Mouse (Mus musculus): ENCODE results near the gene Gse1. TPM values are rescaled to one million over a fixed set of nuclear protein-coding genes. Genes with fewer than 3 reads are reported as not detected.

Gse1 gene
- polyA plus RNA-seq (2015; fragmentation: Nextera tagmentation; extraction: Ambion mirVana), result 12.2 and 14.0 TPM in 2 replicates

DNA sequence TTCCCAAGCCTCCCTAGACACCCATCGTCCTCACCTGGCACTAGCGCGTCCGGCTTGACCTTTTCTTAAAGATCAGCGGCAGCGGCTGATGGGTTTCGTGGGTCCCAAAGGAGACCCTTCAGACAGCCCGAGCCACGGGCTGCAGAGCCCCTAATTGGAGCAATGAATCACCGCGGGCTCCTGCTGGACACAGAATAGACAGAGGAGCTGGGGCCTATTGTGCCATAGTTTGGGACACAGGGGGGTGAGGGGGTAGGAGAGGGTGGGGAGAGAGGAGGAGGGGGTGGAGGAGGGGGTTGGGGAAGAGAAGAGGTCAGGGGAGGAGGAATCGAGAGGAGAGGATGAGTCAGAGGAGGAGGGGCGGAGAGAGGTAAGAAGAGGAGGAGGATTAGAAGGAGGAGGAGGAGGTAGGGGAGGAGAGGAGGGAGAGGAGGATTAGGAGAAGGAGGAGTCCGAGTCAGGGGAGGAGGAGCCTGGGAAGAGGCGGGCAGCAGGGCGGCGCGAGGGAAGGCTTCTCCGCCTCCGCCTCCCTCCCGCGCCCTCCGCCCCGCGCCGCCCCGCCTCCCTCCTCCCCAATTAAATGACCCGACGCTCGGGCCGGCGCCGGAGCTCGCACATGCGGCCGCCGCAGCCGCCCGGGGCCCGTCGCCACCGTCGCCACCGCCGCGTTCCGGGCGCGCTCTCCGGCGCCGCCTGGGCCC, at the start of gene Gse1:
TSS of gene Gse1 (plus strand) at position 566 of the 701 bp plus-strand sequence.
- H3K4me1 ChIP-seq, result peaks cover 77% of the 10 kb centered on the region
- peak within 1 kb of the TSS; percentile 83 for H3K4me2 ChIP-seq
- H3K36me3 ChIP-seq, result no peaks in the 10 kb centered on the region
- peak within 1 kb of the TSS; percentile 44 for H3K9ac ChIP-seq (replicated peaks)
- peak within 1 kb of the TSS; percentile 64 for H3K4me3 ChIP-seq (replicated peaks)
- H3K27me3 ChIP-seq (replicated peaks), result no peaks in the 10 kb centered on the region
- H3K27ac ChIP-seq (replicated peaks), result peak within 1 kb of the TSS; percentile 72
- WGBS, result under 1% methylated on average over 12 of the region's 52 CpGs
- peak; percentile 79 for ATAC-seq (ENCODE audit: low FRiP score)
- H3K9me3 ChIP-seq (replicated peaks), result no peaks in the 10 kb centered on the region

GRCm38 (mm10) chr8:120179027-120179431, 49.2 kb upstream of the Gse1 start:
- peak overlapping the region; percentile 25 for H3K4me3 ChIP-seq (replicated peaks)
- H3K4me2 ChIP-seq, result peak overlapping the region; percentile 55
- peak overlapping the region; percentile 63 for H3K27ac ChIP-seq (replicated peaks)
- under 1% methylated on average over 10 of the region's 10 CpGs for WGBS
- peak; percentile 72 for ATAC-seq (ENCODE audit: low FRiP score)
- peaks cover 51% of the 10 kb centered on the region for H3K4me1 ChIP-seq
- H3K9me3 ChIP-seq (replicated peaks), result no peaks in the 10 kb centered on the region
- H3K27me3 ChIP-seq (replicated peaks), result peaks cover 5% of the 10 kb centered on the region; the same call in 1 of the 2 replicates
- no peak overlapping the region for H3K9ac ChIP-seq (replicated peaks)
- H3K36me3 ChIP-seq, result no peaks in the 10 kb centered on the region

- H3K36me3 ChIP-seq, result no peaks in the 10 kb centered on the region
- H3K9me3 ChIP-seq (replicated peaks), result no peaks in the 10 kb centered on the region
- H3K27ac ChIP-seq (replicated peaks), result no peak overlapping the region
- H3K9ac ChIP-seq (replicated peaks), result no peak overlapping the region
- H3K4me3 ChIP-seq (replicated peaks), result no peak overlapping the region
- no peak for ATAC-seq (ENCODE audit: low FRiP score)
- WGBS, result 22% methylated on average over 7 of the region's 7 CpGs
- H3K4me1 ChIP-seq, result peaks cover 65% of the 10 kb centered on the region
- no peaks in the 10 kb centered on the region; the same call in 1 of the 2 replicates for H3K27me3 ChIP-seq (replicated peaks)
- H3K4me2 ChIP-seq, result no peak overlapping the region
These were observed 47.7 kb upstream of the Gse1 start for GRCm38 (mm10) chr8:120180445-120180970.

DNA sequence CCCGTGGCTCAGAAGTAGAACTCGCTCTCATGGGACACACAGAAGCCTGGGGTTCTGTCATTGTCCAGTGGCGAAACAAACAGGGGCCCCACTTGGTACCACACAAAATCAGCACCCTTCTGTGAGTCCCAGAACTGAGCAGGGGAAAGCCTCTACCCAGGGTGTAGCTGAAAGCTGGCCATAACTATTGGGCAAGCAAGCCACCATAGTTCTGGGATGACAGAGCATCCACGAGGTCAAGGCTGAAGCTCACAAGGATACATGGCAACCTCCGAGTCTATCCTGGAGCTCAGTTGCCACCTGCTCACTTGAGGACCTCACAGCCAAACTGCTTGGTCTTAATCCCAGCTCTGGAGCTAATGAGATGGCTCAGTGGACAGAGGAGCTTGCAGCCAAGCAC, 47.0 kb upstream of the Gse1 start:
- no peak overlapping the region for H3K27ac ChIP-seq (replicated peaks)
- H3K9ac ChIP-seq (replicated peaks), result no peak overlapping the region
- H3K36me3 ChIP-seq, result no peaks in the 10 kb centered on the region
- no peak overlapping the region for H3K4me2 ChIP-seq
- no peaks in the 10 kb centered on the region for H3K9me3 ChIP-seq (replicated peaks)
- no peak for ATAC-seq (ENCODE audit: low FRiP score)
- H3K27me3 ChIP-seq (replicated peaks), result no peaks in the 10 kb centered on the region; the same call in 1 of the 2 replicates
- no peak overlapping the region for H3K4me3 ChIP-seq (replicated peaks)
- peaks cover 69% of the 10 kb centered on the region for H3K4me1 ChIP-seq
- 89% methylated on average over 5 of the region's 5 CpGs for WGBS

- H3K36me3 ChIP-seq, result no peaks in the 10 kb centered on the region
- H3K4me2 ChIP-seq, result no peak overlapping the region
- no peak overlapping the region for H3K4me3 ChIP-seq (replicated peaks)
- peaks cover 67% of the 10 kb centered on the region for H3K4me1 ChIP-seq
- ATAC-seq (ENCODE audit: low FRiP score), result no peak
- no peaks in the 10 kb centered on the region for H3K9me3 ChIP-seq (replicated peaks)
- no peak overlapping the region for H3K9ac ChIP-seq (replicated peaks)
- H3K27me3 ChIP-seq (replicated peaks), result no peaks in the 10 kb centered on the region; the same call in 1 of the 2 replicates
- H3K27ac ChIP-seq (replicated peaks), result no peak overlapping the region
- WGBS, result 84% methylated on average over 4 of the region's 4 CpGs
These were observed 46.3 kb upstream of the Gse1 start for GRCm38 (mm10) chr8:120181861-120182414.

DNA sequence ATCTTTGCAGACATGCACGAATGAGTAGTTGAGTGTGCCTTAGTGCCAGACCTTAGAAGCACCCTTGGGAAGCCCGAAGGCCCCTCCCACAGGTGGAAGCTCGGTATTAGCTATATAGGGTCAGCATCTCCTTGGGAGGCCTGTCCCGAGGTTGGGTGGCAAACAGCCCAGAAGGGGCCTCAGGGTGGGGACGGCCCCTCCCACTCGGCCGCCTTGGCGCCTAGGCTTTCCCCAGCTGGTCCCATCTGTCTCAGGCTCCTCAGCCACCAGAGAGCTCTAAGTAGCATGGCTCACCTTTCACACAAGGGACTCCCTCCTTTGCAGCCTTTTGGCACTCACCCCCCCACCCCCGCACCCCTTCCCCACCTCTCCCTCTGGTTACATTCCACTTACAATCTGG, 43.9 kb upstream of the Gse1 start:
- no peak for ATAC-seq (ENCODE audit: low FRiP score)
- WGBS, result 40% methylated on average over 9 of the region's 9 CpGs
- Histone ChIP-seq H3K36me3 (no peaks in the 10 kb centered on the region), H3K27ac (replicated peaks) (no peak overlapping the region), H3K4me1 (peaks cover 43% of the 10 kb centered on the region), H3K9ac (replicated peaks) (no peak overlapping the region), H3K9me3 (replicated peaks) (no peaks in the 10 kb centered on the region), H3K4me2 (no peak overlapping the region), H3K4me3 (replicated peaks) (no peak overlapping the region), H3K27me3 (replicated peaks) (no peaks in the 10 kb centered on the region; the same call in 1 of the 2 replicates)

DNA sequence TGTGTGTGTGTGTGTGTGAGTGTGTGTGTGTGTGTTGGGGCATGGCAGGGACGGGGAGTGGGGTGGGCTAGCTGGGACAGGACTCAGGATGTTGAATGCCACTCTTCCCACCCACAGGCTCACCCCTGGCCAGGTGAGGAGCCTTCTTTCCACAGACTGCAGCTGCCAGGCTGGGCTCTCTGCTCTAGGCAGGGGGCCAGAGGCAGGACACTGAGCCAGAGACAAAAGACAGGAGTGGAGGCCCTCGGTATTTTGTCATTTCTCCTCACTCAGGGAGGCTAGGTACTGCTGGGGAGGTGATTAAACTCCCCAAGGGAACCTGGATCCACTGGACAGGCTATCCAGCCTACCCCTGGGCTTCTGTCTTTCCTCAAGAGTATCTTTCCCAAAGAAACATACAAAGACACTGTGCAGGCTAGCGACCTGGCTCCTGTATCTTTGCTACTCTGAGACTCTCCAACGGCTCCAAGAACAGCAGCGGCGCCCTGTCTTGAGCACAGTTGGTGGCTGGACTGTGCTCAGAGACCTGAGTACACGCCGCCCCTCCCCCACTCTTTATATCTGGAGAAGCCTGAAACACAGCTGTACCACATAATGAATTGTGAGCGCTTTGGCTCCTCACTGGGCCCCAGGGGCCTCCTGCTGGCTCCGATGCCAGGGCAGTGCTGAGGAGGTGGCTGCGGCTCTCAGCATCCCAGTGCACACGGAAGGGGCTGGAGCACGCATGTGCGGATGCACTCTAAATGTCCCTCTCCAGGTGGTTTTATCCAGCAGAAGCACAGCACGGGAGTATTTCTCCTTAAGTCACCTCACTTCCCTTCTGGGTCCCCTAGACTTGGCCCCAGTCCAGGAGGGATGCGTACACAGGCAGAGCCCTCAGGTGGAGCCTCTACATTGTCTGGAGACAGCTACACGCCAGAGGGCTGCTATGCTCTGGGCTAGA, 43.1 kb upstream of the Gse1 start:
- Histone ChIP-seq H3K9ac (replicated peaks) (peak overlapping the region; percentile 30), H3K4me3 (replicated peaks) (no peak overlapping the region)
- ATAC-seq (ENCODE audit: low FRiP score), result peak; percentile 63; the same call in 1 of the 2 replicates

GRCm38 (mm10) chr8:120186454-120186853, 41.8 kb upstream of the Gse1 start:
- H3K27me3 ChIP-seq (replicated peaks), result no peaks in the 10 kb centered on the region
- H3K4me3 ChIP-seq (replicated peaks), result no peak overlapping the region
- H3K4me1 ChIP-seq, result peaks cover 47% of the 10 kb centered on the region
- H3K27ac ChIP-seq (replicated peaks), result no peak overlapping the region
- 53% methylated on average over 8 of the region's 8 CpGs for WGBS
- H3K9ac ChIP-seq (replicated peaks), result no peak overlapping the region
- H3K9me3 ChIP-seq (replicated peaks), result no peaks in the 10 kb centered on the region
- ATAC-seq (ENCODE audit: low FRiP score), result no peak
- H3K4me2 ChIP-seq, result no peak overlapping the region
- H3K36me3 ChIP-seq, result no peaks in the 10 kb centered on the region

More for the DNA sequence above, 43.1 kb upstream of the Gse1 start:
- Histone ChIP-seq H3K4me1 (peaks cover 40% of the 10 kb centered on the region), H3K9me3 (replicated peaks) (no peaks in the 10 kb centered on the region), H3K36me3 (no peaks in the 10 kb centered on the region), H3K4me2 (peak overlapping the region; percentile 46), H3K27ac (replicated peaks) (peak overlapping the region; percentile 77), H3K27me3 (replicated peaks) (no peaks in the 10 kb centered on the region; the same call in 1 of the 2 replicates)
- WGBS, result 12% methylated on average over 16 of the region's 17 CpGs

DNA sequence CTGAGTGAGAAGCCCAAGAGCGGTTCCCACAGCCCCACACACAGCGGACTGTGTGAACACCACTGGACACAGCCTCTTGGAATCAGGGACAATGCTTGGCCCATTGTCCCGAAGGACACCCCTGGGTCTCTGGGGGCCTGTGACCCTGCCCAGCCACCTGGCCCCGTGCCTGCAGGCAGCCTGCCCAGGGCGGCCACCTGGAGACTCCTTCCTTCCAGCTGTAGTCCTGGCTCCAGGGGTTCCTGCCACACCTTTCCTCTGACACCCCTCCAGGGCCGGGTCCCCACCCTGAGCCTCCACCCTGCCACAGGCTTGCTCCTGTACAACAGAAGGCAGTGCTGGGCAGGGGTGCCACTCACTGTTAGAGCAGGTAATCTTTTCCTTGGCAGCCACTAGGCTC, 39.7 kb upstream of the Gse1 start:
- Histone ChIP-seq H3K27ac (replicated peaks) (no peak overlapping the region), H3K4me3 (replicated peaks) (no peak overlapping the region), H3K27me3 (replicated peaks) (no peaks in the 10 kb centered on the region), H3K4me2 (no peak overlapping the region), H3K36me3 (no peaks in the 10 kb centered on the region), H3K9ac (replicated peaks) (no peak overlapping the region), H3K4me1 (peaks cover 52% of the 10 kb centered on the region), H3K9me3 (replicated peaks) (no peaks in the 10 kb centered on the region)
- 90% methylated on average over 6 of the region's 6 CpGs for WGBS
- ATAC-seq (ENCODE audit: low FRiP score), result no peak

DNA sequence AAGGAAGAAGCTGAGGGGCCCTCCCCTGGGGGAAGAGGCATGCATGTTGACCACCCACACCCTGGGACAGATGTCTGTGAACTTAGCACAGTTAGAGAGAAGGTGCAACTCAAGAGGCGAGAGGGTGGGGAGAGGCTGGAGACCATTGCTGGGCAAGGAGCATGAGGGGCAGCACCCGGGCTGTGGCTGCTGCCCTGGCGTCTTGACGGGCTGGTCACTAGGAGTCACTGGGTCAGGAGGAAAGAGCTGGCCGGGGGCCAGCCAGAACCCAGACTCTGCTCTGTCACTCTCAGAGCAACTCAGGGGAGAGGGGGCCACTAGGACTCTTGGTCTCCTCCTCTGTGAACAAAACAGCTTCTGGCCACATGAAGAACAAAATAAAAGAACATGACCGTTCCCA, 38.8 kb upstream of the Gse1 start:
- ATAC-seq (ENCODE audit: low FRiP score), result no peak
- H3K9me3 ChIP-seq (replicated peaks), result no peaks in the 10 kb centered on the region

DNA sequence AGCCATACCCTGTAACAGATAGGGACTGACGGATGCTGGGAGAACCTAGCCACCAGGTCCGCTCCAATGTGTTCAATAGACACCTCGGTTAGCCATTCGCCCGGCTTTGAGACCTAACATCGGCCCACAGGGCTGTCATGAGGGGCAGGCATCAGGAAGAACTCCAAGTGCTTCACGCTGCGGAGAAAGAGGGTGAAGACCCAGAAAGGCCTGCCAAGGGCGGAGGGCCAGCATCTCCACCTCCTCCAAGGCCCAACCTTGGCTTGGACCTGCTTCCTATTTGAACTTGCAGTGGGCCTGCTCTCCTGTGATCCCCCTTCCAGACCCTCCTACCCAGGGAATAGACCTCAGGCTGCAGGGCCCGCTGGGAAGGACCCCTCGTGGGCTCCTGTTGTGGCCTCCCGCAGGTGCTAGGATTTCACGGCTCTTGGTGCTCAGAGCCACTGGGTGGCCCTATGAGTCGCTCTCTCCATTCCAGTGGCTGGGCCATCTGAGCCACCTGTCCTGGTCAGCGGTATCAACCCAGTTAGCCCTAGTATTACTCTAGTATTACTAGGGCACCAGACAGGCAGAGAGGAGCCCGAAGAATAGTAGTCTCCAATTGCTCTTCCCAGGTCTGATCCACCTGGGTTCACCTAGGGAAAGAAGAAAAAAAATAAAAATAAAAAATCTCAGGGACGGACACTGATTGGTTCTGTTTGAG, 38.0 kb upstream of the Gse1 start:
- H3K9ac ChIP-seq (replicated peaks), result no peak overlapping the region
- ATAC-seq (ENCODE audit: low FRiP score), result no peak; the same call in 1 of the 2 replicates
- H3K36me3 ChIP-seq, result no peaks in the 10 kb centered on the region
- H3K27ac ChIP-seq (replicated peaks), result peak overlapping the region; percentile 85
- H3K9me3 ChIP-seq (replicated peaks), result no peaks in the 10 kb centered on the region
- H3K27me3 ChIP-seq (replicated peaks), result no peaks in the 10 kb centered on the region
- 77% methylated on average over 17 of the region's 17 CpGs for WGBS
- H3K4me2 ChIP-seq, result no peak overlapping the region
- H3K4me3 ChIP-seq (replicated peaks), result no peak overlapping the region
- H3K4me1 ChIP-seq, result peaks cover 39% of the 10 kb centered on the region

More for the DNA sequence above, 38.8 kb upstream of the Gse1 start:
- H3K4me3 ChIP-seq (replicated peaks), result no peak overlapping the region
- H3K27me3 ChIP-seq (replicated peaks), result no peaks in the 10 kb centered on the region
- H3K27ac ChIP-seq (replicated peaks), result no peak overlapping the region
- no peak overlapping the region for H3K9ac ChIP-seq (replicated peaks)
- H3K4me1 ChIP-seq, result peaks cover 47% of the 10 kb centered on the region
- 84% methylated on average over 6 of the region's 6 CpGs for WGBS
- H3K36me3 ChIP-seq, result no peaks in the 10 kb centered on the region
- H3K4me2 ChIP-seq, result no peak overlapping the region
